Mouse (Mus musculus) yolk sac, embryonic 10.5 days (tissue): ENCODE data around the gene Lgr5.

Experiments
- DNase-seq: peaks from one replicate; pipeline ENCODE4 v3.0.0-alpha.2; 2017; ENCODE audit warnings: low spot score

Gene Lgr5

DNA sequence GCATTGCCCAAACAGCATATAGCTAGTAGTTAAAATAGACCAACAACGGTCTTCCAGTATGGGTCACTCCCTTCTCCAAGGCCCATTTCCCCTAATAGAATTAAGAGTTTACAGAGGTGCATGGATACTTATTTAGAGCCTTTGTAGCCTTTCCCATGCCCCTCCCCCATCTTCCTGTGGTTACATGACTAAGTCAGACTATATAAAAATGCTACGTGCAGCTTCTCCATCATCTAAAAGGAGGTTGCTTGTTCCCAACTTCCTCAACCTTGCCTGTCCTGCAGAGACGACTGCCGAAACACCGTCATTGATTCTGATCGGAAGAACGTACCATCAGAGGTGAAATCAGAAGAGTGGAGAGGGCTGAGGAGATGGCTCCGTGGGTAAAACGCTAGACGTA is 82.4 kb downstream of the Lgr5 start:
- DNase-seq: no peak

DNA sequence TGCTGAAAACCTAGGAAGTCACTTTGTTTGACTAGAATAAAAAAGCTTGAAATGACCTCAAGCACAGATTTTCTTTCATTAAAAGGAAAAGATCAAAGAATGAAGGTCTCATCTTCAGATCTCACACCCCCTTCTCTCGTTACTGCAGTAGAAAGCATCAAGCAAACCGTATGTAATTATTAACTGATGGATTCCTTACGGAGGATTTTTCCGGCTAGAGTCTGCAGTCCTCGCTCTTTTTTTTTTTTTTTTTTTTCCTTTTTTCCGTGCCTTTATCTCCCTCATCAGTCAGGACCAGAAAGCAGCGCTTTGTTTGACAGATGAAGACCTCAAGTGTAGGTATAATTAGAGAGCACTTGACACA is 93.8 kb downstream of the Lgr5 start:
- no peak for DNase-seq

- DNase-seq: peak; percentile 14
Observed at GRCm38 (mm10) chr10:115492956-115493777, 94.4 kb downstream of the Lgr5 start.

DNA sequence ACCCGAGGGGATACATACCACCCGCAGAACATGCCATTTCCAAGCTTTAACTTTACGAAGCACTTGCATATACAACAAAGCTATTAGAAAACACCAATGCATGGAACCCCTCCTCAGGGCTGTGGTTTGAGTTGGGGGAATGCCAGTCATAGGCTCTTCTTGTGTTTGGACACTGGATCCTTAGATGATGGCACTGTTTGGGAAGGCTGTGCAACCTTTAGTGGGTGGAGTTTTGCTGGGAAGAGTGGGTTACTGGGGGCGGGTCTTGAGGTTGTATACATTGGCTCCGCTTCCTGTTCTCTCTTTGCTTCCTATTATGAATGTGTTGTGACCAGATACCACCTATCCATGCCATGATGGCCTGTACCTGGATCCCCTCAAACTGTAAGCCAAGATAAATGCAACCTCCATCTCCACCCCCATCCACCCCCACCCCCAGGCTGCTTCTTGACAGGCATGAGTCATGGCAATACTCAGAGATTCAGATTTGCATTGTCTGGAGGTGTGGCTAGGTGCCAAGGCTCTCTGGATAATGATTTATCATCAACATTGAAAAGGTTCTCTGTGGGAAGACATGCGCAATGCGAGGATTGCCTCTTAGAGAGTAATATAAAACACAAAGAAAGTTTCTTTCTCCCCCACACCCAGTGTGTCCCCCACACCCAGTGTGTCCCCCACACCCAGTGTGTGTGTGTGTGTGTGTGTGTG is 95.6 kb downstream of the Lgr5 start:
- DNase-seq: no peak

GRCm38 (mm10) chr10:115485602-115486001 is 102.0 kb downstream of the Lgr5 start:
- no peak for DNase-seq

DNA sequence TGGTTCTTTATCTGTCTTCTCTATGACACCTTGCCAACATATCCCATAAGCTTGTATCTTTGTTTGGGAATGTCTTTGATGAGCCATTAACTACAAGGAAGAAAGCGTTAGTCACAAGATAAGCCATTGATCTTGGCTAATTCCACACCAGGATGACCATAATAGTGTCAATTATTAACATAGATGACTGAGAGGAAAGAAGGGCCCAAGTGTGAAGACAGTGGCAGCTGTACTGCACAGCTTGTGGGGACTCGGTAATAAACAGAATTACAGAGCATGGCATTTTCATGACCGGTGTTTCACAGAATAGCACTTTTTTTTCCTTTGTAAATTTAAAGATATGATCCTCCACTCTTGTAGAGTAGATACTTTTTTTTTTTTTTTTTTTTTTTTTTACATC is 102.9 kb downstream of the Lgr5 start:
- DNase-seq: no peak

- DNase-seq: no peak
Observed at GRCm38 (mm10) chr10:115478441-115479141, 109.0 kb downstream of the Lgr5 start.

DNA sequence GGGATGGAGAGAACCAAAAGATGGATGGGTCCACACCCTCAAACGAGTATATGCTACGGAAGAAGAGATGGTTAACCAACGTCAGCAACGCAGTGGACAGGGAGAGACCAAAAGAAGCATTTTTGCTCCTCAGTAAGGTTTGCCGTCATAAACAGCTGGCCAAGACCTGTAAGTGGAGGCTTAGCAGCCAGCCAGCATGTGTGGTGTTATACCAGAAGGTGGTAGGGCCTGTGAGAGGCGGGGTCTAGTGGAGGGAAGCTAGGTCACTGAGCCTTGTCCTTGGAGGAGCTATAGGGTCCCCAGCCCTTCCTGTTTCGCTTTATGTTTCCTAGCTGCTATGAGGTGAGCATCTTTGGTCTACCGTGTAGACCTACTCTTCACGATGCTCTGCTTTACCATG is 111.1 kb downstream of the Lgr5 start:
- DNase-seq: no peak

DNA sequence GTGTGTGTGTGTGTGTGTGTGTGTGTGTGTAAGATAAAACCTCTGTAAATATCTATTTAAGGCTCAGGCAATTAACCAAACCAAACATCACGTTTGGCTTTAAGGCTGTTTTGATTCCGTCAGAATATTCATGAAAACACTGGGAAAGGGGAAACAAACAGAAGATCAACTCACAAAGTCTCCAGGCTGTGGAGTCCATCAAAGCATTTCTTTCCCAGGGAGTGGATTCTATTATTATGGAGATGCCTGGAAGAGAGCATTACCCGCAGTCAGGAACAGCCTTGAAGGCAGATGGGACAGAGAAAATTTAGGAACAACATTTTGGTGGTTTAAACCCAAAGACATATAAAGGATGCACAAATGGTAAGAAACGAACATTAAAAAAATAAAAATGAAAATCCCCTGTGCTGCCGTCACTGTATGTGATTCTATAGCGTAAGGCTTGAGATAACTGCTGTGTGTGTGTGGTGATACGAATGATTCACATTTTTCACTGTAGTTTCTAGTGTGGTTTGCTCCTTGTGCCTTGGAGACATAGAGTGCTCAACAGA is 112.5 kb downstream of the Lgr5 start:
- no peak for DNase-seq

DNA sequence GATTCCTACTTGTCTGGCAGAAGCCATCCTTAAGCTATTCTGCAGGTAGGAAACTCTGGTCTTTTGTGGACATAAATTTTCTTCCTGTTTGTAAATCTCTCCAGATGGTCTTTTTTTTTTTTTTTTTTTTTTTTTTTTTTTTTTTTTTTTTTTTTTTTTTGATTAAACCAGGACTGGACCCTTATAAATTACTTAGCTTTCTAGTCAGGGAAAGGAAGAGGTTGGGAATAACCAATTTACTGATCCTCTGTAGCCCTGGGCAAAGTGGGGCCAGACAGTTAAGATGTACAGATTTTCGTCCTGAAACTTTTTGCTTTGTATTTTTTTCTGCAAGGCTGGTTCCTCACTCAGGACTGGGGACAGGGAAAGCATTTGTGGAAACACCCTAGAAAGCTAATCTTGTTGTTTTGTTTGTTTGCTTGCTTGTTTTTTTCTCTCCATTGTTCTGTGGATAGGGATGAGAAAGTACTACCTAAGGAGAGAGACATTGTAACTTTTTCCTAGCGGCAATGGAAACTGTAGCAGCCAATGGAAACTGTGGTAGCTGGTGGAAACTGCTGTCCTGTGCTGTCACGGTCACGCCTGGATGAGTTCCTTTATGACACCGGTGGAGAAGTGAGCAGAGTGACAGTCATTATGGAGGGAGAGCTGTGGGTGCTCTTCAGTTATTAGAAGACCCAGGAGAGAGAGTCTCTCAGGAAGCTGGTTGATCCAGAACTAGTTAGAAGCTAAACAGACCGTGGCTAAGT is 114.2 kb downstream of the Lgr5 start:
- no peak for DNase-seq

DNA sequence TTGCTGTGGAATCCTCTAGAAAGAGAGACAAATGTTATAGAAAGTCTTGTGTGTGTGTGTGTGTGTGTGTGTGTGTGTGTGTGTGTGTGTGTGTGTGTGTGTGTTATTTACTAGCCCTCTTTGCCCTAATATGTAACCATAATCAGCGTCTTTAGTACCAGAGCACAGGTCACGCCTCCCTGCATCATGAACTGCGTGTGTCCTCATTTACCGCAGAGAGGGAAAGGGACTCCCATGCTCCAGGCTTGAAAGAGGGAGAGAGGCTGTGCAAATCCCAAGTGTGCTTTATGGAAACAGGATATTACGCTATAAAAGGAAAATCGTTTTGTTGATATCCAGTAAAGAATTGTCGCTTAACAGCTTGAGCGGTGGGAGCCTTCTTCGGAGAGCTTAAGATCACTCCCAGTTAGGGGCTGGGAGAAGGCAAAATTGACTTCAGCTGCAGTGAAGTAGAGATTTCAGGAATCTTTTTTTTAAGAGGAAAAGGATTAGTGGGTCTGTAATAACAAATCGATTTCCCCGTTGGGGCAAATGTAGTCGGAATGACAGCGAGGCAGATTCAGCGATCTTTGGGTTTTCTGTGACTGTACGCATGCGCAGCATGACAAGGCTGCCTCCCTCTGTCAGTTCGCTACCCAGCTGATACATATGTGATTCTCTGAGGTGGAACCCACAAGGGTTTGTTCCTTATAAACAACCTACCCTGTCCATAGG is 116.8 kb downstream of the Lgr5 start:
- no peak for DNase-seq

DNA sequence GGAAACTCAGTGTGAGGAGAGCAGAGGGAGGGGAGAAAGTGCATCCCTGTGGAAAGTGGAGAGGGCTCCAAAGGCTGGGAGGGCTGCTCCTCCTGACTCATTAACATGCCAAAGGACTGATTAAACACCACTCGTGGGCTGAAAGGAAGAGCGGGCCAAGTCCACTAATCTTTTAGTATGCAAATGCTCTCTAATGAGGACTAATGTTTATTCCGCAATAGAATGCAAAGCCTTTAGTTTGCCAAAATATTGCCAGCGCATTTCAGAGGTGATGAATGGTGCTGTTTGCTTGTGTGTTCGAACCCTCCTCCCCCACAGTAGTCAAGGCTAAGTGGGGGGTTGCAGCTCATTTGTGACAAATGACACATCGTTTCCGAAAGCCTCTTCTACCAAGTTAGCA is 118.5 kb downstream of the Lgr5 start:
- no peak for DNase-seq

DNA sequence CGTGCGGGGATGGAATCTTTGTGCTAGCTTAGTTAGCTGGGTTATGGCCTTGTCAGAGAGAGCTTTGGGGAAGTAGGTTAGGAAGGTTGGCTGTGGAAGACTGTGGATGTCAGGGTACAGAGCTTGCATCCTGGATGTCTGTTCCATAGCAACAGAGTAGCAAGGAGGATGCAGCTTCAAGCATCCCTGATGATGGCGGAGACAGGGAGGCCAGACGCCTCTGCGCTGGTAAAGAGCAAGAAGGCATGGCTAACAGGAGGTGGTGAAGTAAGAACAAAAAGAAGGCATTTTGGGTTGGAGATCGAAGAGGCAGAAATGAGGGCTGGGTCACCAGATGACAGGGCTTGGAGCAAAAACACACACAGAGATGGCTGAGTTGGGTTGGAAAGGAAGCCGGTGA is 118.9 kb downstream of the Lgr5 start:
- DNase-seq: no peak

- DNase-seq: no peak
Observed at GRCm38 (mm10) chr10:115467985-115468384, 119.6 kb downstream of the Lgr5 start.

DNA sequence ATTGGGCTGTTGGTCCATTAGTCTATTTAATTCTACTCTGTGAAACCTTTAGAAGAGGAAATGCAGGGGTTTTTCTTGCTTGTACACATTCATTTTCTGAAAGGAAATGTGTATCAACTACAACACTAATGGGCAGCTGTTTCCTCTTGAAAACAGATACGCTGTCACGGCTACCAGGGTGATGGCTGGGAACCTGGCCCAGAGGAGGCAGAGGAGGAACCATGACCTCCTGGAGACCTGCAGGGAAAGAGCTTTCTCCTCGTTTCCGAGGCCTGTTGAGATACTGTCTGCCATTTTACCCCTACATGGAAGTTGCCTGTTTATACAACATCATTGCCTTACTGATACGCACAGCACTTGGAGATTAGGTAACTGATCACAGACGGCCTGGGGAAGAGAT is 121.8 kb downstream of the Lgr5 start:
- DNase-seq: no peak

GRCm38 (mm10) chr10:115465072-115465471 is 122.5 kb downstream of the Lgr5 start:
- no peak for DNase-seq

DNA sequence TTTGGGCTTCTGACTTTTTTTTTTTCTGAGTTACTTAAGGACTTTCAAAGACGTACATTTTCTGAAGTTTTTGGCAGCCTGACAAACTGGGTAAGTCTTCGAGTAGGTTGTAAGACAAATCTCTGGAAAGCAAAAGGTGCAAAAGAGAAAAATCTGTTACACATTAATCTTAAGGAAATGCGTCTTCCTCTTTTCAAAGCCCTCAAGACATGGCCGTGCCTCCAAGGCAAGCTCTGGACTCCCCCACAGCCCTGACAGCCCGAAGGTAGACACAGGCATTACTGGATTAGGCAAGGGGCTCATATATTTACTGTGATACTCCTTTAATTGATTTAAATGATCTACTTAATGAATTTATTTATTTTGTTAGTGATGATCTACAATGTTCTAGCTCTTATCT is 124.9 kb downstream of the Lgr5 start:
- no peak for DNase-seq

DNA sequence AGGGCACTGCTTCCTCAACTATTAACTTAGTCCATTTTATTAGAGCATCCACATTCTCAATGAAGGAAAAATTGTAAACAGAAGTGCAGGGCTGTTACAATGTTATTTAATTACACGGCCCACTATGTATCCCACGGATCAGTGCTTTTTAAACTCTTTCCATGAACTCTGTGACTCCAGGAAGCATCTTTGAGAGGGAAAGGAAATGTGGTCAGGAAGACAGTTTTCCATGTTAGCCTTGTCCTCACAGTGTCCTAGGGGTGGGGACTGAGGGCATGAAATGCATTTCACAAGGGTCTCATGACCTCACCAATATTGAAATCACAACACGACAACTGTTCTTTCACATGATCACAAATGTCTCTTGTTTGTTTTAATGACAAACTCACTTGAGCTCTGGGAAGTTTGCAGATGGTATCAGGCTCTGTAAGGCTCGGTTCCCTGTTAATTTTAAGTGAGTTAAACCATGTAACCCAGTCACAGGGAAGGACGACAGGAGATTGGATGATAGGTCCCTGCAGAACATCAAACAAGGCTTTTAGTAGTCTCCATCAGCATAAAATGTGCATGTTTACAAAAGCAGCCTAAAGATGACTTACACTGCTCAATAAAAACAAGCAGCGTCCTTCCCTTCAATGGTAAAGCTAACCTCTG is 130.1 kb downstream of the Lgr5 start:
- DNase-seq: no peak

- no peak for DNase-seq
Observed at GRCm38 (mm10) chr10:115448614-115449013, 139.0 kb downstream of the Lgr5 start.

DNA sequence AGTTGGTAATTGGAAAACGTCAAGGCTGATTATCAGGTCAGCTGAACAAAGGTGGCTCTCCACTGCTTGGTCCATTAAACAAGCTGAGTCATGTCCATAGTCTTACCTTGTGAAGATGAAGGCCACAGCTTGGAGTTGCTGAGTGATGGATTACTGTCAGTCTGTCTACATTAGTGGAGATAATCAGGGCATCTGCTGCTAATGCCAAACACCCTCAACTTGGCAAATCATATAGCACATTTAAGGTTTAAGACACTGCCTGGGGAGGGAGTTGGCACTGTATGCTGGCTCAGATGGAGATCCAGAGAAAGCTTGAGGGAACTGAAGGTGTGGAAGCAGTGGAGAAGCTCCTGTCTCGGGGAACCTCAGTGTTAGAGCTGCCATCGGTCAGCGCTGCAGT is 150.3 kb downstream of the Lgr5 start:
- DNase-seq: no peak

GRCm38 (mm10) chr10:115425351-115425750 is 162.2 kb downstream of the Lgr5 start:
- DNase-seq: no peak
